Mouse (Mus musculus) ES-Bruce4 (cell line): ENCODE data around the gene Morn4. TPM values are rescaled to one million over a fixed set of nuclear protein-coding genes. Genes with fewer than 3 reads are reported as not detected.

Experiments used
- H3K27ac ChIP-seq: 2 replicates; pipeline ENCODE4 v1.5.1; 2012; ENCODE audit warnings: low read length, inconsistent platforms; ENCODE audit not compliant: insufficient read depth
- H3K27me3 ChIP-seq: 2 replicates; pipeline ENCODE4 v1.6.1; 2012; ENCODE audit warnings: mild to moderate bottlenecking, low read length, inconsistent platforms; ENCODE audit not compliant: control insufficient read depth, poor library complexity, insufficient read depth, severe bottlenecking
- H3K36me3 ChIP-seq: 2 replicates; pipeline ENCODE4 v1.6.1; 2012; ENCODE audit warnings: inconsistent platforms, mild to moderate bottlenecking, low read length, moderate library complexity; ENCODE audit not compliant: control insufficient read depth, poor library complexity, insufficient read depth, severe bottlenecking
- H3K4me1 ChIP-seq: one replicate; pipeline ENCODE4 v1.8.1; 2011; ENCODE audit warnings: low read length; ENCODE audit not compliant: control insufficient read depth, insufficient read depth
- H3K4me3 ChIP-seq: 2 replicates; pipeline ENCODE4 v1.5.1; 2011; ENCODE audit warnings: low read depth, mild to moderate bottlenecking, low read length
- H3K9ac ChIP-seq: 2 replicates; pipeline ENCODE4 v1.6.1; 2012; ENCODE audit warnings: low read depth, mild to moderate bottlenecking, inconsistent platforms; ENCODE audit not compliant: poor library complexity, severe bottlenecking
- H3K9me3 ChIP-seq: replicated peaks from 2 replicates; pipeline ENCODE4 v1.6.1; 2012; ENCODE audit warnings: mild to moderate bottlenecking, low read length, inconsistent platforms; ENCODE audit not compliant: control insufficient read depth, poor library complexity, insufficient read depth, severe bottlenecking
- CTCF ChIP-seq: IDR thresholded peaks from one replicate; pipeline ENCODE4 v1.8.1; 2011; ENCODE audit warnings: low read depth, low read length
- EP300 ChIP-seq: IDR thresholded peaks from 2 replicates; pipeline ENCODE4 v1.6.1; 2011; ENCODE audit warnings: low read depth, low read length; ENCODE audit not compliant: insufficient read depth
- POLR2A ChIP-seq: IDR thresholded peaks from one replicate; pipeline ENCODE4 v1.8.1; 2011; ENCODE audit warnings: low read length; ENCODE audit not compliant: insufficient read depth
- polyA plus RNA-seq: library from polyadenylated mRNA; stranded (reverse); fragments of >200 nt; gene quantifications from 2 replicates; pipeline ENCODE4 v1.2.4, GENCODE M21; 2011; ENCODE audit warnings: low read depth; ENCODE audit not compliant: missing spikeins, insufficient read depth, insufficient read length

Morn4 gene
- polyA plus RNA-seq, 1 experiment: 18.8 TPM

GRCm38 (mm10) chr19:42079006-42079405 lies 7.2 kb downstream of the Morn4 start:
- H3K9me3 ChIP-seq: no peaks in the 10 kb centered on the region
- TF ChIP-seq EP300 (no peak), CTCF (no peak), POLR2A (no peak)
- no peaks in the 10 kb centered on the region for H3K27me3 ChIP-seq
- H3K36me3 ChIP-seq: no peaks in the 10 kb centered on the region
- no peak overlapping the region for H3K9ac ChIP-seq
- H3K27ac ChIP-seq: no peak overlapping the region
- no peak overlapping the region for H3K4me3 ChIP-seq
- H3K4me1 ChIP-seq: no peaks in the 10 kb centered on the region

GRCm38 (mm10) chr19:42078566-42078965 lies 7.6 kb downstream of the Morn4 start:
- H3K27ac ChIP-seq: no peak overlapping the region
- H3K9me3 ChIP-seq: no peaks in the 10 kb centered on the region
- TF ChIP-seq CTCF (no peak), EP300 (no peak), POLR2A (no peak)
- H3K36me3 ChIP-seq: no peaks in the 10 kb centered on the region
- H3K27me3 ChIP-seq: no peaks in the 10 kb centered on the region
- no peak overlapping the region for H3K9ac ChIP-seq
- no peaks in the 10 kb centered on the region for H3K4me1 ChIP-seq
- H3K4me3 ChIP-seq: no peak overlapping the region

GRCm38 (mm10) chr19:42075992-42076391 lies 10.2 kb downstream of the Morn4 start:
- H3K9me3 ChIP-seq: no peaks in the 10 kb centered on the region
- H3K36me3 ChIP-seq: no peaks in the 10 kb centered on the region
- H3K27me3 ChIP-seq: no peaks in the 10 kb centered on the region
- H3K4me3 ChIP-seq: peak overlapping the region; percentile 49
- no peak overlapping the region for H3K27ac ChIP-seq
- H3K9ac ChIP-seq: no peak overlapping the region
- no peak for TF ChIP-seq EP300
- TF ChIP-seq CTCF: no peak
- TF ChIP-seq POLR2A: no peak
- no peaks in the 10 kb centered on the region for H3K4me1 ChIP-seq

- no peak overlapping the region for H3K27ac ChIP-seq
- H3K36me3 ChIP-seq: no peaks in the 10 kb centered on the region
- H3K4me3 ChIP-seq: no peak overlapping the region
- H3K9me3 ChIP-seq: no peaks in the 10 kb centered on the region
- no peak overlapping the region for H3K9ac ChIP-seq
- H3K27me3 ChIP-seq: no peaks in the 10 kb centered on the region
- no peaks in the 10 kb centered on the region for H3K4me1 ChIP-seq
- TF ChIP-seq EP300 (no peak), CTCF (no peak), POLR2A (no peak)
Measured at GRCm38 (mm10) chr19:42075051-42075450, 11.1 kb downstream of the Morn4 start.

GRCm38 (mm10) chr19:42072802-42073201 lies 13.4 kb downstream of the Morn4 start:
- Histone ChIP-seq H3K27me3 (no peaks in the 10 kb centered on the region), H3K9ac (no peak overlapping the region), H3K27ac (no peak overlapping the region), H3K4me3 (no peak overlapping the region), H3K9me3 (no peaks in the 10 kb centered on the region), H3K36me3 (no peaks in the 10 kb centered on the region), H3K4me1 (no peaks in the 10 kb centered on the region)
- TF ChIP-seq POLR2A (no peak), EP300 (no peak), CTCF (no peak)

- no peak overlapping the region for H3K4me3 ChIP-seq
- H3K4me1 ChIP-seq: no peaks in the 10 kb centered on the region
- no peaks in the 10 kb centered on the region for H3K27me3 ChIP-seq
- no peaks in the 10 kb centered on the region for H3K36me3 ChIP-seq
- no peaks in the 10 kb centered on the region for H3K9me3 ChIP-seq
- no peak for TF ChIP-seq POLR2A
- no peak for TF ChIP-seq CTCF
- TF ChIP-seq EP300: no peak
- no peak overlapping the region for H3K9ac ChIP-seq
- H3K27ac ChIP-seq: no peak overlapping the region
Measured at GRCm38 (mm10) chr19:42071886-42072608, 14.1 kb downstream of the Morn4 start.
